Mouse (Mus musculus): Measurements from ENCODE around the gene Grin2d.
"Not testable (repeated sequence)": the region's sequence is repeated elsewhere in the genome, so short reads cannot be mapped to it uniquely, and the experiment has no call there.

The Grin2d gene

DNA sequence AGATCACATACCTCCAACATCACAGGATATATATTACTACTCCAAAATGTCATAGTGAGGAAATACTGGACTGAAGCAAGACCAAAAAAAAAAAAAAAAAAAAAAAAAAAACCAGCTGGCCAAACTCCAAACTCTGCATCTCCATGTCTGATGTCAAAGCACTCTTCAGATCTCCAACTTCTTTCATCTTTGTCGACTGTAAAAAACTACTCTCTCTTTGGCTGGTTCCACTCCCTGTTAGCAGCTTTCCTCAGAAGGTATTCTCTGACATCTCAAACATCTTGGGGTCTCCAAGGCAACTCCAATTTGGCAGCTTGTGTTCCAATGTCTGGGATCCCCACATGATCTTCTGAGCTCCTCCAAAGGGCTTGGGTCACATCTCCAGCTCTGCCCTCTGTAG is at the start of gene Grin2d:
Gene Grin2d, minus strand, starts transcription at position 101 of the 400 bp plus-strand sequence.
- not testable (repeated sequence) for DNase-seq (ENCODE audit: inconsistent age in 2 of 2, low spot score in 1 of 2)

GRCm38 (mm10) chr7:45924429-45924816 is 46.2 kb upstream of the Grin2d start:
- peak in 1 of 2 experiments; percentile 67 for DNase-seq (ENCODE audit: inconsistent age in 2 of 2, low spot score in 1 of 2)

DNA sequence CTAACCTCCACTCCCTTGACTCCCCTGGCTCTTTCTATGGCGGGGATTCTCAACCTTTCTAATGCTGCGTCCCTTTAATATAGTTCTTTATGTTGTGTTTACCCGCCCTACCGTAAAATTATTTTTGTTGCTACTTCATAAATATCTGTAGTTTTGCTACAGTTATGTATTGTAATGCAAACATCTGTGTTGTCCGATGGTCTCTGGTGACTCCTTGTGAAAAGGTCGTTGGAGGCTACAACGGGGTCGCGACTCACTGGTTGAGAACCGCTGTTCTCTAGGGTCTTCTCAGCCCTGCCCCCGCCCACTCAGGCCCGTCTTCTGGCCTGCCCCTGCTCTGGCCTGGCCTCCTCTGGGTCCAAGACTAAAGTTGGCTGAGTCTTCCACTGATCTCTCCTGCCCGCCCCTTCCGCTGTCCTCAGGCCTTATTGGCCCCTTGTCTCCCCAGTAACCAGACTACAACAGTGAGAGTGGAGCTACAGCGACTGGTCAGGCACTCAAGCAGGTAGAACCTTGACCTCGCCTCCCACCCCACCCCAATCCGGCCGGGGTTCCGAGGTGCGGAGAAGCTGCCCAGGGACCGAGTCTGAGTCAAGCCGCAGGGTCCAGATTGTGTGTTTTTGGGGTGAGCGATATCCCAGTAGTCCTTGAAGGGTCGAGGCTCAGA is 45.7 kb upstream of the Grin2d start, which contains the start of gene Ccdc114:
Gene Ccdc114, plus strand, starts transcription at position 311 of the 667 bp plus-strand sequence.
- DNase-seq (ENCODE audit: inconsistent age in 2 of 2, low spot score in 1 of 2) = peak; percentile 89 to 95

DNA sequence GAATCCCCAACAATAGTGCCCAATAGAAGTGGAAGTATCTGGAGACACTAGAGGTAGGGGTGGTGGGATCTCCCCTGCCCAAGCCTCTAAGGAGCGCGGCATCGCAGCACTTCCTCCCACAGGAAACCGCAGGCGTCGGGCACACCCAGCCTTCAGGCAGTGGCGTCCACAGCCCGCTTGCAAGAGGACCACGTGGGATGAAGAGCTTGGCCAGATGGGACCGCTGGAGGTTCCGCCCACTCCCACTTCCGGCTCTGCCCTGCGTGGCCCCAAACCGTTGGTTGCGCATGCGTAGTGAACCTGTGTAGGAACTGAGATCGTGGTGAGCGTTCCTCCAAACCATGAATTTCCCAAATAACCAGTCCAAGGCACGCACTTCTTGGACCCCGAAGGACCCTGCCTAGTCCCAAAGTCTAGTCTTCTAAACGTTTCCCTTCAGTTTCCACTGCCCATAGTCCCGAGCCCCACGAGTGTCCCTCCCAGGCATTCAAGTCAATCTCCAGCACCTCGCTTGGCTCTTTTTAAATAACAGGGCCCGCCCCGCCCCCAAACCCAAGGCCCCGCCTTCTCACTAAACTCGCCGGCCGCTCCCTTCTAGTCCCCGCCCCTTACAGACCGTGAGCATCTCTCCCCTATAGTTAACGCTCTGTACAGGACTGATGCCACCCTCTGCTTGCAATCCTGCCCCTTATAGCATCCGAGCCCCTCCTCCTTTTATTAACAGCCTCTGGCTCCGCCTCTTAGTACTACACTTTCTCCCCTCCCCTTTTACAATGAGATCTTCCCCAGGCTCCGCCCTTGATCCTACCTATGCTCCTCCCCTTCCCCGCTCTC is 45.0 kb upstream of the Grin2d start:
- DNase-seq (ENCODE audit: inconsistent age in 2 of 2, low spot score in 1 of 2) = peak; percentile 97 to 99

GRCm38 (mm10) chr7:45921950-45922600 is 43.9 kb upstream of the Grin2d start:
- DNase-seq (ENCODE audit: inconsistent age in 2 of 2, low spot score in 1 of 2) = peak in 1 of 2 experiments; percentile 54

DNA sequence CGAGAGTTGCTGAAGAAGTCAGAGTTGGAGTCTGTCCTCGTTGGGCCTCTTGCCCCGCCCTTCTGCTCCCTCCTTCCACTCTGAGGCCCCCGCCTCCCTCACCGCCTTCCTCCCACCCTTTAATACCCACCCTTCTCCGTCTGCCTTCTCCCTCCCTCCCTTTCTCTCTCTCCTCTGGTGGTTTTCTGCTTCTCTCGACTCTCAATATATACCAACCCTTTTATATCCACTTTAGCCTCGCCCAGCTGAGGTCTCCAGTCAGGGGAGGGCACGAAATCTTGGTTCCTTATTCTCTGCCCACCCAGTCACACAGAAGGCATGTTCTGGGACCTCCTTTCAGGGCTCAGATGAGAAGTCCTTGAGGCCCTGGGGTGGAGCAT is 43.1 kb upstream of the Grin2d start, which contains the start of gene Emp3:
Gene Emp3, minus strand, starts transcription at position 163 of the 380 bp plus-strand sequence.
- peak; percentile 79 to 84 for DNase-seq (ENCODE audit: inconsistent age in 2 of 2, low spot score in 1 of 2)

- DNase-seq (ENCODE audit: inconsistent age in 2 of 2, low spot score in 1 of 2) = peak; percentile 91 to 94
Measured at GRCm38 (mm10) chr7:45920583-45921241, 42.5 kb upstream of the Grin2d start.

- no peak for DNase-seq (ENCODE audit: inconsistent age in 2 of 2, low spot score in 1 of 2)
Measured at GRCm38 (mm10) chr7:45919761-45920160, 41.6 kb upstream of the Grin2d start.

DNA sequence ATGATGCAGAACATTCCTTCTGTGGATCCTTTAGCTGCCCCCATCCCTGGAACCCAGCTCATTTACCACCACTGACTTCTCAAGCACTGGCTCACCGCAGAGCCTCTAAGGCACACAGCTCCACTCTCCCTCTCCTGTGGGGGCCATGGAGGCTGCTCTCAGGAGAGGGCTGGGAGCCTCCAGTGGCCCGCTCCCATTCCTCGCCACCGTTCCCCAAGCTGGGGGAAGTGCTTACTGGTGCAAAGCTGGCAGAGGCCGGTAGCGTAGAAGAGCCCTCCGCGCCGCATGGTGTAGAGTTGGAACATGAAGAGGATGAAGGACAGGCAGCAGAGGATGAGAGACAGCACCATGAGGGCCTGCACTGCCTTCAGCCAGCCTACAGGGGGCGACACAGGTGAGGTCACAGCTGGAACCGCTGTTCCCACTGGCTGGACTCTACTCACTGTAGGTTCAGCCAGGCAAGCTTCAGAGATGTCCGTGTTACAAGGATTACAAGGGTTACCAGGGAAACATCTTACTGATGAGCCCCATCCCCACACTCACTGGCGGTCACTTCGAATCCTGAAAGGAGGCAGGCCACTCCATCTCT is 41.0 kb upstream of the Grin2d start:
- DNase-seq (ENCODE audit: inconsistent age in 2 of 2, low spot score in 1 of 2) = peak; percentile 44 to 64

DNA sequence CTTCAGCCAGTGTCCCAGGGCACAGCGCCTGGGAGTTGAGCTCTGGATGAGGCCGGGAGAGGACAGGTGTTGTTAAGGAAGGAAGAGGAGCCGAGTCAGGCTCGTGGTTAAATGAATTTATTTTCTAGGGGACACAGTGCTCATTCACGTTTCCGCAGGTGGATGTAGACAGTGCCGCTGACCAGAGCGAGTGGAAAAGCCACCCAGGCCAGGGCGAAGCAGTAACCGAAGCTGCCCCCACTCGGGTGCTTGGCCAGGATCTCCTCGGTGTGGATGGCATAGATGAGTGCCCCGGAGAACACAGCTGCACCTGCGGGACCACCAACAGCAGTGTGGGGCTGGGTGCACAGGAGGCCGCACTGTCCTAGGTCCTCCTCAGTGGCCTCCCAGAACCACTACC is 39.7 kb upstream of the Grin2d start:
- peak in 1 of 2 experiments; percentile 38 for DNase-seq (ENCODE audit: inconsistent age in 2 of 2, low spot score in 1 of 2)

DNA sequence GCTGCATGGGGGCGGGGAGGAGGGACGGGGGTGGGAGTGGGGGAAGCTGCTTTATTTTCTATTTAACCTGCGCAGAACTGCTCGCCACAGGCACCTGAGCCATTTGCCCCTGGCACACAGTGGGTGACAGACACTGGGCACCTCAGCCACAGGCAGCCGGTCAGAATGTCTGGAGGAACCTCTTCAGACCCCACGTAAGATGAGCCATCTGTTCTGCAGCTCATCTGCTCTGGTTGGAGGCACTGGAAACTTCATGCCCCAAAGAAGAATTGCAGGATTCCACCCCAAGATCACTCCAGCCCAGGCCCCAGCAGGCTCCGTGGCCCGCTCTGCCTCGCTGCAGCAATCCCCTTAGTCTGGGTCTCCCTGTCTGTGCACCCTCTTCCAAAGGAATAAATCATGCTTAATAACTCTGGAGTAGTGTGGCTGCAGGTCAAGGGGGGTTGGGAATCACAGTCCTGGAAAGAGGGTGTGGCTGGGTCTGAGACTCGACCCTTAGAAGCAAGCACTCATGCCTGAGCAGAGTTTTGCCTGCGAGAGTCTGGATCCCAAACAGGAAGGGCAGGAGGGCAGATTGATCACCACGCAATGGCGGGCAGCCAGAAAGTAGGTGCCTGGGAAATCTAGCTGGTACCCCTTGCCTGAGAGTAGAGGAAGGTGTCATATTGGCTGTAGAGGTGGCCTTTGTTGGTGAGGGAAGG is 39.0 kb upstream of the Grin2d start:
- peak; percentile 49 to 73 for DNase-seq (ENCODE audit: inconsistent age in 2 of 2, low spot score in 1 of 2)

GRCm38 (mm10) chr7:45916056-45917003 is 38.2 kb upstream of the Grin2d start:
- peak; percentile 92 to 95 for DNase-seq (ENCODE audit: inconsistent age in 2 of 2, low spot score in 1 of 2)

DNA sequence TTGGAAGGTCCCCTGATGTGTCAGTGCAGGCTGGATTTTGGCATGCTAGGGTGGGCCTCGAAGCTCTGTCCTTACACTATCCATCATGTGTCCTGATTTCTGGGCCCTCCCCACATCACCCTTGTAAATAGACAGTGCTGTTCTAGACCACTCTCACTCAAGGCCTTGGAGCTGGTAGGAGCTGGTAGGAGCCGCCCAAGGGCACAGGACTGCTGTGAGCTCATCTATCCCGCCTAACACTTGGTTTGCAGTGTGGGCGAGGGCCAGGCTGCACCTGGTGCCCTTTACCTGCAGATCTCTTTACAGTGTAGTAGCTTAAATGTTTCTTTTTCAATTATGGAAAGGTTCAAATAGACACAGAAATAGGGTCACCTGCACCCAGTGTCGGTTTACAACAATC is 36.8 kb upstream of the Grin2d start:
- peak; percentile 43 to 72 for DNase-seq (ENCODE audit: inconsistent age in 2 of 2, low spot score in 1 of 2)

GRCm38 (mm10) chr7:45914067-45914466 is 35.9 kb upstream of the Grin2d start:
- DNase-seq (ENCODE audit: inconsistent age in 2 of 2, low spot score in 1 of 2) = no peak

DNA sequence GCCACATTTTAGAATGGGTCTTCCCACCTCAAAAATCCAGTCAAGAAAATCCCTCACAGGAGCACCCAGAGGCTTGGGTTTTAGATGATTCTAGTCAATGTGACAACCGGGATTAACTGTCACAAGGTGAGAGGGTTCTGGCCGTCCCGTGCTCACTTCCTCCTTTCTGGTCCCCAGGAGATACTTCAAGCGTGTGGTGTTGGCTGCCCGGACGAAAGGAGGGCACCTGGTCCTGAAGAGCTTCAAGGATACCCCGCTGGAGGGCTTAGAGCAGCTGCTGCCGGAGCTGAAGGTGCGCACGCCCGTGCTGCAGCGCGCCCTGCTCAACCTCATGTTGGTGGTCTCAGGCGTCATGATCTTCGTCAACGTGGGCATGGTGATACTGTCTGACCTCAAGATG is 31.0 kb upstream of the Grin2d start:
- DNase-seq (ENCODE audit: inconsistent age in 2 of 2, low spot score in 1 of 2) = no peak

GRCm38 (mm10) chr7:45908384-45908783 is 30.2 kb upstream of the Grin2d start:
- no peak for DNase-seq (ENCODE audit: inconsistent age in 2 of 2, low spot score in 1 of 2)

- no peak for DNase-seq (ENCODE audit: inconsistent age in 2 of 2, low spot score in 1 of 2)
Measured at GRCm38 (mm10) chr7:45906622-45907021, 28.4 kb upstream of the Grin2d start.

- DNase-seq (ENCODE audit: inconsistent age in 2 of 2, low spot score in 1 of 2) = no peak
Measured at GRCm38 (mm10) chr7:45902481-45903002, 24.4 kb upstream of the Grin2d start.

- DNase-seq (ENCODE audit: inconsistent age in 2 of 2, low spot score in 1 of 2) = peak; percentile 38 to 64
Measured at GRCm38 (mm10) chr7:45901562-45901961, 23.4 kb upstream of the Grin2d start.
